Mouse (Mus musculus): Measurements from ENCODE around the gene Tle2.

The Tle2 gene

DNA sequence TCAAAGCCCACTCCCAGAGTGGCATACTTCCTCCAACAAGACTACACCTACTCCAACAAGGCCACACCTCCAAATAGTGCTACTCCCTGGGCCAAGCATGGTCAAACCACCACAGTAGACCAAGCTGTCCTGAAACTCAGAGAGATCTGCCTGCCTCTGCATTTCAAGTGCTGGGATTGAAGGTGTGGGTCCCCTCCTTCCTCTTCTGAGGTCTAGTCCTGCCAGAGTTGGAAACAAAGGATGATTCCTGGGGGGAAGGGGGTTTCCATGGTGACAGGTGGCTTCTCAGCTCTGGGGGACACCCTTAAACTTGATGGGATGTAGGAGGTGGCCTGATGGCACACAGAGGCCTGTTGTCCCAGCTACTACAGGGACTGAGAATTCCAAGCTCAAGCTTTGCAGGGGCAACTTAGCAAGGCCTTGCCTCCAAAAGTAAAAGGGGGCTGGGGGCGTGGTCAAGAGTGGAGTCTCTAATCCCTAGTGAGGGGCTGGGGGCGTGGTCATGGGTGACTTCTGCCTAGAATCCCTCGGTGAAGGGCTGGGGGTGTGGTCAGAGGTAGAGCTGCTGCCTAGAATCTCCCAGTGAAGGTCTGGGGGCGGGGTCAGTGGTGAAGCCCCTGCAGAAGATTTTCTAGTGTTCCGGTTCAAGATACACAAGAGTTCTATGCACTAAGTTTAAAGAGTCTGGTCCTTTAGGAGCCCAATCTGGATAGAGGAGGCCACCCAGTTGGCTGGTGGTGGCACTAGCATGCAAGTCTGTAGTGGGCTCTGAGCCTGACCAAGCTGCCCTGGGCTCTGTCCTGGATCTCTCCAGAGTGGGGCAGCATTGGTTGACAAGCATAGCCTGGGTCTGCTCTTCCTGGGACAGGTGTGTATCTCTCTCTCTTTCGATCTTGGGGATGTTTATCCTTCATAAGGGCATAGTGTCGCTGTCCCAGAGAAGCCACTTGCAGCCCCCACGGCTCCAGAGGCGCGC lies at the start of gene Tle2:
Gene Tle2 (plus strand): TSS at position 481 of the 976 bp plus-strand sequence.
- DNase-seq (ENCODE audit: low spot score in 2 of 2) = no peak

DNA sequence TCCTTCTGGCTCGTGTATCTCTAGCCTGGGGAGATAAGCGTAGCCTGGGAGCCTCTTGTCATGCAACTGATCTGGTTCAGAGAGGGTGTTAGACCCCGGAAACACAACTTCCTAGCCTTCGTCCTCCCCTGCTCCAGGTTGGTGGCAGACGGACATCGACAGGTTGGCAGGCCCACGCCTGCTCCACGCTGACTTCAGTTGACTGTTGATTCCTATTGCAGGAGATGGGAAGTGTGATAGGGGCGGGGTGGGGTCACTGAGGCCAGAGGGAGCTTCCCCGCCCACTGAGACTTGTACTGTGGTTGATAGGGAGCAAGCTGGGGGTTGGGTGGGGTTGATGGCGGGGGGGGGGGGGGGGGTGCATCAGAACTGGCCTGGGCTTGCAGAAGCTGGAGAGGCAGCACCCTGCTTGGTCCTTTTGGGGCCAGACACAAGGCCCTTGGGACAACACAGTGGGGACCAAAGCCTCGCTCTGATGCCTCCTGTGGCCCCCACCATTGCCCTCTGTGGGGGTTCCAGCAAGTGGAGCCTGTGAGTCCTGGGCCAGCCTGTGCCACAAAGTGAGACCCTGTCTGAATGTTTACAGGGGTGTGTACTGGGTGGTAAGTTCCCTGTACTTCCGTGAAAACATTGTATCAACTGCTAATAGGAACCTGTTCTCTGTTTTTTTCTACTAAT lies 49.2 kb upstream of the Tle2 start:
- DNase-seq (ENCODE audit: low spot score in 2 of 2) = peak; percentile 62 to 70

DNA sequence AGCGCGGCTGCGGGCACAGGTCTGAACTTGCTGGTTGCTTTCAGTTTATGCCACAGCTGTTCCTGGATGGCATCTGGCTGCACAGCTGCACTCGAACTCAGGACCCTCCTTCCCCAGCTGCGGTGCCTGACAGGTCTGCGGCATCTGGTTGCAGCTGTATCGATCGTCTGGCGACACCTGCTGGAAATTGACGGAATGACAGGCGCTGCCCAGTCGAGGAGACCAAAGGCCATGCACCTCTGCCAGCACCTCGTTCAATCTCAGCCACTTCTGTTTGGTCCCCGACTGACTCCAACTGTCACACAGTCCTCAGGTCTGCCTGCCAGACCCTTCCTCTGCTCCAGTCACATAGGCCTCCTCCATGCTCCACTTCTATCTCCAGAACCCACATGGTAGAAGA lies 47.6 kb upstream of the Tle2 start:
- peak; percentile 85 to 87 for DNase-seq (ENCODE audit: low spot score in 2 of 2)

DNA sequence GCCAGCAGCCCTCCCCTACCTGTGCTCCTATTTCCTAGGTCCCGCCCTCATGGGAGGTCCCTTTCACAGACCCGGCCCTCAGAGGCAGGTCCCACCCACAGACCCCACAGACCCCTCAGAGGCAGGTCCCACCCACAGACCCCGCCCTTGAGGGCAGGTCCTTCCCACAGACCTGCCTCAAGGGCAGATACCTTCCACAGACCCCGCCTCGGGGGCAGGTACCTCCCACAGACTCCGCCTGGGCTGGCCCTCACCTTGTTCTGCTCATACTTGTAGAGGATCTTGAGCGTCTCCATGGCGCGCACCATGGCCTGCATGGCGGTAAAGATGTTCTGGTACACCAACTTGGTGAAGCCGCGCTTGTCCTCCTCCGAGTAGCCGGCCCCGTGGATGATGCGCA lies 39.5 kb upstream of the Tle2 start:
- DNase-seq (ENCODE audit: low spot score in 2 of 2) = no peak

DNA sequence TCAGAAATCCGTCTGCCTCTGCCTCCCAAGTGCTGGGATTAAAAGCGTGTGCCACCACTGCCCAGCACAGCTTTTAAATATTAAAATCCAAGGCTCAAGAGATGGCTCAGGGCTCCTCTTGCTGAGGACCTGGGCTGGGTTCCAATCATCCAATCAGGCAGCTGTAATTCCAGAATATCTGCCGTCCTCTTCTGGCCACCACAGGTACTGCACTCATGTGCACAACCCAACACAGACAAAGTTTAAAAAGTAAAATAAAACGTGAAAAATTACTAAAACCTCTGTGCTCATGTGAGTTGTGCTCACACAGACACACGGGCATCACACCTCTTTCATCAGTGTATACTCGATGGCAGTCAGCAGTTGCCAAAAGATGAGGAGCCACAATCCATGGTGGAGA lies 37.6 kb upstream of the Tle2 start:
- DNase-seq (ENCODE audit: low spot score in 2 of 2) = no peak

DNA sequence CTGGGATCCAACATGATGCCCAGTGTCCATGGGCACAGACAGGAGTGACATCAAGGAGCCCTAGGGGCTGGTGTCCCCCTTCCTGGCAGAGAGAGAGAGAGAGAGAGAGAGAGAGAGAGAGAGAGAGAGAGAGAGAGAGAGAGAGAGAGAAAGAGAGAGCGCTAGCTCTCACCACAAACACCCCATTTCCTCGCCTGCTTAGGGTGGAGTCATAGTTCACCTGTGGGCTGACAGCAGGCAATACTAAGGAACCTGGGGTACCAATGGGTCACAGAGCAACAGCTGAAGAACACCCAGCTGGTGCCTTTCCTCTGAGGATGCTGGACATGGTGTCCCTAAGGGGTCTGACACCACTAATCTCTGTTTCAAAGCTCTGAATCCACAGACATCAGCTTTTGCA lies 36.9 kb upstream of the Tle2 start:
- DNase-seq (ENCODE audit: low spot score in 2 of 2) = no peak

DNA sequence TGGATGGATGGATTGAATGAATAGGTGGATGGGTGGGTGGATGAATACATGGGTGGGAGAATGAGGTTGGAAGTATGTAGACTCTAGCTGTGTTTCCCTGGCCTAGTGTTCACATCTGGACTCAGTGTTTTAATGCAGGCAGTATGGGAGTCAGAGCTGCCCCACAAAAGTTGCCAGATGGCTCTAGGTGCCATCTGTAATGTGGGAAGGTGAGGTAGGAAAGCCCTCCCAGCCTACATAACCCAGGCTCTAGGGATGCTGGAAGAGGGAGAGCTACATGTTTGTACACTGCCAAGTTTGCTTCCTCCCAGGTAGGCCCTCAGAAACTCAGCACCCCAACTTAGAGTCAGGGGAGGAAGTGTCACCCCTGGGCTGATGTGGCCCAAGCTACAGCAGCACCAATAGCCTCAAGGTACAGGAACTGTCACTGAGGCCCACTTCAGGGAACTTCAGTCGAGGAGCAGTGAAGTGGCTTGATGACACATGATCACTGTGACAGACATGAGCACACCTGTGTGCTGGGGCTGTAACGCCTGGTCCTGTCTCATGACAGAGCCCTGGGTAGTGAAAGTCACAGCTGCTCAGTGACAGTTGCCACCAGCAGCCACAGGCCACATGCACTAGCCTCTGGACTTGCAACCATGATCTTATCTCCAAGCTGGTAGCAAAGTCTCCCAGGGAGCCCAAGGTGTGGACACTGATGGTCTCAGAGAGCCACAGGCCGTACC lies 35.9 kb upstream of the Tle2 start:
- no peak for DNase-seq (ENCODE audit: low spot score in 2 of 2)

DNA sequence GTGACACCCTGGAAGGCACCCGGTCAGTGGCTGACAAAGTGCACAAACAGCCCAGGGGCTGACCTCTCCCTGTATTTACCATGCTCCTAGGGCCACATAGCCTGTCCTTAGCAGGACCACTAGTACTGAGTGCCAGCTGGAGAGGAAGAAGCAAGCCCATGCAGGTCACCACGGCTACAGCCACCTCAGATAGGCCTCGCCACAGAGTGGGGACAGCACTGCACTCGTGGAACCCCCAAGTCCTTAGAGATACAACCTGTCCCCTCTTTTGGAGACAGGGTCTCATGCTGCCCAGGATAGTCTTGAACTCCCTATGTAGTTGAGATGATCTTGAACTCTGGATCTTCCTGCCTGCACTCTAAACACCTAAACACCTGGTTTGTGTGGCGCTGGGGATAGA lies 33.0 kb upstream of the Tle2 start:
- no peak for DNase-seq (ENCODE audit: low spot score in 2 of 2)

DNA sequence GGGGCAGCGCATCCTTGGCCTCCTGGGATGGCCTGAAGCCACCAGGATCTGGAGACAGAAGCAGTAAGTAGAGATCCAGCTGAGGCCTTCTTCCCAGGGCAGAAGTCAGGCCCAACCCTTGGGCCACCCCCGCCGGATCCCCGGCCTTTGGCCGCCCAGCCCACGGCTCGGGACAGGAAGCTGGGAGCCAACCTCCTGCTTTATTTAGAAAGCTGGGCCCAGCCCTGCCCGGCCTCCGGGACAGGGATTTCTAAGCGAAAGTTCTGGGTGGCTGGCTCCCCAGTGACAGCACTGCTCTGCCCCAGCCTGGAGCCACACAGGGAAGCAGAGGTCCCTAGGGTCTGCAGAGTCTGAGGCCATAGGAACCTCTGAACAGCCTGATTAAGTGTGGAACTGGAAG lies 32.6 kb upstream of the Tle2 start:
- peak in 1 of 2 experiments; percentile 65 for DNase-seq (ENCODE audit: low spot score in 2 of 2)

DNA sequence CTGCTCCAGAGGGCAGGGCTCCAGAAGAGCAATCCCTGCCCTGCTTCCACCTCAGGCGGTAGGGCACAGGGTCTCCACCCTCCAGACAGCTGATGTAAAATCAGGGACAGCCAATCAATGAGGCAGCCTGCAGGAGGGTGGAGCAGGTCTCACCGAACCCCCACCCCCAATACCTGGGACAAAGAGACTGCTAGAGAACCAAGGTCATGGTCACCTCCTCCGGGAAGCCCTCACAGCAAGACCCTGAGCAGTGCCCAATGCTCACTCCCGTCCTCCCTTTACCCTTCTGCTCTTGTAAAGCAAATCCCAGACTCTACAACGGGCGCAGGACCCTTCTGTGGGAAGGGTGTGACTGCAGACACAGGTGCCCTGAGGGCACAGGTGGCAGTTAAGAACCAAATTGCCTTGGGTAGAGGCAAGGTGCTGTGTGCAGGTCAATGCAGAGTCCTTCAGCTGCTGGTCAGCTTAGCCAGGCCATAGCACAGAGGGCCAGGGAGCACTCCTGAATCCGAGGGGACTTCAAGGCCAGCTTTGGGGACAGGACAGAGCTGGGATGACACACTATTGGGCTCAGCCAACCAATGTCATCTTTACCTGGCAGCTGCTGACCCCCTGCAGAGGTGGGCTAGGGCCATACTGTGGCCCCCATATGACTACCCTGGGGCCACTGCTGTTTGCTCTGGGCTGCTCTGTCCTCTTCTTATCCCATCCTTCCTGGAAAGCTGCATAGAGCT lies 31.5 kb upstream of the Tle2 start:
- no peak for DNase-seq (ENCODE audit: low spot score in 2 of 2)

DNA sequence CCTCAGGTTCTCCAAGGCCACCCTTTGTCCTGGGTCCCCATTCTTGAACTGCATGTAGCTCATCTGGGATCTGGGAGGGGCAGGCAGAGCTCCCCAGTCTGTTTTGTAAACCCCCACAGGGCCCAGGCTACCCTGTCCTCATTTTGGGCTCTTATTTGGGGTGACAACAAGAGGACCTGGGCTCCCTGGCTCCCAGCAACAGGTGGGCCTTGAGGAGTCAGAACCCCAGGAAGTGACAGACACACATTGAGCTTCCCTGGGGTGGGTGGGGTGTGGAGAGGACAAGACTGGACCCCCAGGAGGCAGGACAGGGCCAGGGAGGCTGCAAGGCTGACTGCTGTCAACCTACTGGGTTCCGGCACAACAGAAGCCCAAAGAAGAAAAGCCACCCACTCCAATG lies 30.7 kb upstream of the Tle2 start:
- DNase-seq (ENCODE audit: low spot score in 2 of 2) = no peak

DNA sequence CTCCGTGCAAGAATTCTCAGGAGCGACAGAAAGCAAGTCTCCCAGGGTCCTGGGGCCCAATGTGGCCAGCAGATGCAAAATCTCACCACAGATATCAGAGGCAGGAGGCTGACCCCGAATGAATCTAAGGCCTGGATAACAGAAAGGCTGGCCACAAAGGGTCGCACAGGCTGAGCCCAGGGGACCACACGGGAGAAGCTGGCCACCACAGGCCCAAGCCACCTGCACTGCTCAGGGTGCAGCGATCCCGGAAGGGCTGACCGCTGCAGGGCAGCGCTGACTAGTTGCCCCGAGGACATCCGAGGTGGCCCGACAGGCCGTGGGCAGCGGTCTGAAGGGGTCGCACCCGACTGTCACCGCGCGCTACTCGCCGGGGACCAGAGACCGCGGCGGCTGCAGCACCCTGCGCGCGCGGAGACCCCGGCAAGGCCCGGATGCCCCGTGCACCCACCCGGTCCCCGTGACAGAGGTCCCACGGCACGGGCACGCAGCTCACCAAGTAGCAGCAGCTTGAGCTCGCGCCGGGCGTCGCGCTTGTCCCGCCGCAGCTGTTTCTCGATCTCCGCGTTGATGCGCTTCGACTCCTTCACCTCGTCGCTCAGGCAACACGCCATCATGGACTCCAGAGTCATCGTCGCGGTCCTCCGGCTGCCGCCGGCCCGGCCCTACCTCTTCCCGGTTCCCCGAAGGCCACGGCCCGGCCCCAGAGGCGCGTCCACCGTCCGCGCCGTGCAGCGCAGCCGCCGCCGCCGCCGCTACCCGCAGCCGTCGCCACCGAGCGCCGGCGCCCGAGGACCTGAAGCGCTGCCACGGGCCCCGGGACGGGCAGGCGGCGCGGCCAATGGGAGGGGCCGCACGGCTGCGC lies 29.8 kb upstream of the Tle2 start:
- no peak for DNase-seq (ENCODE audit: low spot score in 2 of 2)

DNA sequence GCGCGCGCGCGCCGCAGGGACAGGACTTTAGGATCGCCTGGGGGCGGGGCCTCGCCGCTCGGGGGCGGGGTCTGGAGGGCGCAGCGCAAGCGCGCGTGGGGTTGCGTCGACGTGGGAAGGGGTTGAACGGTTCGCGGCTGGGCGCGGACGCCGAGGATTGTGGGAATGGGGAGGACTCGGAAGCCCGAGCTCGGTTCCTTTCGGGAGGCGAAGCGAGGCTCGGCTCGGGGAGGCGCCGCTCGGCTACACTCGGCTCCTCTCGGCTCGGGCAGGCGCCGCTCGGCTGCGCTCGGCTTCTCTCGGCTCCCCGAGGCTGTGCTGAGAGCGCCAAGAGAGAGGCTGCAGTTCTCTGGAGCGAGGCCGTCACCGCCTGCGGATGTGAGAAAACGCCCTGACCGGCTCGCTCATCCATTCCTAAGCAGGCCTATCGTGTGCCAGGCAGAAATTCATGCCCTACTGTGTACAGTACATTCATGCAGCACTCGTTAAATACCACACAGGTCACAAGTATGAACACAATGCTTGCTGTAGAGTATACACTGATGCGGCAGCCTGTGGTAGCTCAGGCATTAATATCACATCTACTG lies 29.1 kb upstream of the Tle2 start, which contains the start of gene Gna11:
Gene Gna11 (minus strand): TSS at position 30 of the 587 bp plus-strand sequence.
- peak; percentile 100 for DNase-seq (ENCODE audit: low spot score in 2 of 2)

DNA sequence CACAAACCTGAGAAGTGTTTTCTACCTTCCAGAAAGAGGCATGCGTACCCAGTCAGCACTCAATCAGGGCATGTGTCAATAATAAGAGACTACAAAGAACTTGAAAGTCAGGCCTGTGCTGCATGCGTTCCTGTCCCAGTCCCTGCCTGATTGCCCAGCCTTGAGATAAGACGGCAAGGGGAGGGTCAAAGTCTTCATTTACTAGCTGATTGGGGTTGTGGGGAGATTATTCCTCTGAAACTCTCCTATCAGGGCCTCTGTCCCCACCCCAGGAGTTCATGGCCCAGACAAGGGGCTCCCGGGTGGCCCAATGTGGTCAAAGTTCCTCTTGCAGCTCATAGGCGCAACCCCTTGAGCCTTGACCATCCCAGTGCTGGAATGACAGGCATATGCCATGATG lies 28.0 kb upstream of the Tle2 start:
- no peak for DNase-seq (ENCODE audit: low spot score in 2 of 2)

DNA sequence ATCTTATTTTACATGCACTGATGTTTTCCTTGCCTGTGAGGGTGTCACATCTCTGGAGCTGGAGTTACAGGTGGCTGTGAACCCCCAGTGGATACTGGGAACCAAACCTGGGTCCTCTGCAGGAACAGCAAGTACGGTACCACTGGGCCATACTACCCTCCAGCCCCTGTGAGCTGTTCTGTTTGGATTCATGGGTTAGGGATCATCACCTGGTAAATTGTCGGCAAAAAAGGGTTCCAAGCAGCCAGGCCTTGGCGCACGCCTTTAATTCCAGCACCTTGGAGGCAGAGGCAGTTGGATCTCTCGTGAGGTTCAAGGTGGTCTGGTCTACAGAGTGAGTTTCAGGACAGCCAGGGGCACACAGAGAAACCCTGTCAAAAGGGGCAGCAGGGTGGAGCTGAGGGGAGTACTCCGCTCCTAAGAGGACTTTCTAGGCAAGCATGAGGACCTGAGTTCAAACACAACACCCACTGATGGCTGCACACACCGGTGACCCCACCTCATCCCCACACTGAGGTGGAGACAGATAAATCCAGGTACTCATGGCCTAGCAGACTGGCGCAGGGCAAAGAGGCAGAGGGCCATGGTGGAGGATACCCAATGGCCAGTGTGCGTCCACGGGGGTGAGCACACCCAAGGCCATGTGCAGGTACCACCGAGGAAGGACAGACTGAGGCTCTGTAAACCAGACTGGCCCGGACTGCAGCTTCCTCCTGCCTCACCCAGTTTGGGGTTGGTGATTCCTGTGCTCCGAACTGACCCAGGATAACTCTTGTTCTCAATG lies 27.4 kb upstream of the Tle2 start:
- DNase-seq (ENCODE audit: low spot score in 2 of 2) = no peak

DNA sequence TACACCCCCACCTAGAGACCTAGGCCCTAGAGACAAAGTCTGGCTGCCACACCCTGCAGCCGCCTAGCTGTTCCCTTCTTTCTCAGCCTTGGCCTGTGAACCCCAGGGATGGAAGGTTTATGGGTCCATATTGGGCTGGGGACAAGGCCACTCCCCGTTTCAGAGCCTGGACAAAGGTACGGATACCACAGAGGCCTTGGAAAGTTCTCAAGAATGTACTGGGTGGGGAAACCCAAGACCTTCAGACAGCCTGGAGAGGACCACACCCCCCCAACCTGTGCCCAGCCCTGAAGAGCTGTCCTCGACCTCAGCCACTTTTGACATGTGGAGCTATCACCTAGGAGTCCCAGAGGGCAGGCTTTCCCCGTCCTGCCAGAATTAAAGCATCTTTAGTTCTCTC lies 25.4 kb upstream of the Tle2 start:
- DNase-seq (ENCODE audit: low spot score in 2 of 2) = no peak

DNA sequence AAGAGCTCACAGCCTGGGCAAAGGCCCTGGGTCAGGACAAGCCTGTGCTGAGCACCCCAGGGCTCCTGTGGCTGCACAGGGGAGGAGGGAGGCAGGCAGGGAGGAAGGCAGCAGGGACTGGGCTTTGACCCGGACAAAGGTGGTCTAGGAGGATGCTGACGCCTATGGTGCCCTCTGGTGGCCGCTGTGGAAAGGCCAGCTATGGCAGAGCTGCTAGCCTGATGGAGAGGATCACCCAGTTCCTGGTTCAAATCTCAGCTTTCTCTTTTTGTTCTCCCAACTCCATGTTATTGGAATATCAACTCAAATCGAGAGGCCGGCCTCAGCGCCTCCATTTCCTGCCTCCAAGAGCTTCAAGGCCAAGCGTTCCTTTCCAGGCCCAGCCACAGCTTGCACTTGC lies 24.1 kb upstream of the Tle2 start:
- peak in 1 of 2 experiments; percentile 54 for DNase-seq (ENCODE audit: low spot score in 2 of 2)

DNA sequence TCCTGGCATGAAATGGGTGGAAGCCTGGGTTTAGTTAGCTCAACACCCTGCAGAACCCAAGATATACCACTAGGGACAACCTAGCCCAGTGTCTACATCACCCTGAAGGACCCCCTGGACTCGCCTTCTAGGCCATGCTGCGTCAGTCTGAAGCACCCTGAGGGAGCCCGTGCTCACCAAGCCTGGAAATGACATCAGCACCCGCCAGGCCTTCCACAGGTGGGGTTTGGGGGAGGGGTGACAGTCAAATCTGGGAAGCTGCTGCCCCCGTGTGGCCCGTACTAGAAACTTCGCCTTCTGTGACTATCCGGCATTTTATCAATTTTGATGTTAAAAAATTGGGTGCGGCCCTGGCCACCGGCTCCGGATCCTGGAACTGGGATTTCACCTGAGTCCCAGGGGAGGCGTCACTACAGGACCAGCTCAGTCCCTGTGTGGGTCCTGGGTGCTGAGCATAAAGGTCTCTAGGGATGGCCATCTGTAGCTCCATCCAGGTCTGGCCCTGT lies 22.7 kb upstream of the Tle2 start:
- DNase-seq (ENCODE audit: low spot score in 2 of 2) = peak; percentile 65 to 82

DNA sequence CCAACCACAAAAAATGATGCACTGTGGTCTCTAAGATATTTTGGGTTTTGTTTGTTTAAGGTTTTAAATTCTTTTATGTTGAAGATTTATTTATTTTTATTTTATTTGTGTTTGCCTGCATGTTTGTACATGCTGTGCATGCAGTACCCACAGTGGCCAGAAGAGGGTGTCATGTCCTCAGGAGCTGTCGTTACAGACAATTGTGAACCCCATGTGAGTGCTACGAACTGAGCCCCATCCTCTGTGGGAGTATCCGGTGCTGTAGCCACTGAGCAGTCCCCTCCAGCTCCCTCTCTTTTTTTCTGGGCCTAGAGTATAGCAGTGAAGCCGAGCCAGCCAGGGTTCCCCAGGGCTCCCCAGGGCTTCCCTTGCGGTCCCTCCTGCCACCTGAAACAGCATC lies 21.1 kb upstream of the Tle2 start:
- no peak for DNase-seq (ENCODE audit: low spot score in 2 of 2)
